Mouse (Mus musculus) left cerebral cortex, adult 2 months (tissue): ENCODE measurements around the gene Clip2. TPM values are rescaled to one million over a fixed set of nuclear protein-coding genes. Genes with fewer than 3 reads are reported as not detected.

Experiments used
- DNase-seq, 2 experiments: peaks; one replicate each; pipeline ENCODE4 v3.0.0; 2021 to 2022; ENCODE audit warnings: low spot score in 2 of 2, mixed read lengths in 1 of 2; ENCODE audit errors: extremely low spot score in 1 of 2
- H3K27ac ChIP-seq: fragments of 200-600 bp; 2 replicates; pipeline ENCODE4 v1.8.1; 2022
- H3K4me3 ChIP-seq: fragments of 200-600 bp; 2 replicates; pipeline ENCODE4 v1.8.1; 2022
- CTCF ChIP-seq: fragments of 200-600 bp; IDR thresholded peaks from 2 replicates; pipeline ENCODE4 v1.8.1; 2022; ENCODE audit warnings: antibody characterized with exemption, mild to moderate bottlenecking, moderate library complexity
- intact Hi-C: fragments of 180-260 bp; cut with DNase I; formaldehyde crosslinking; loops from one replicate; pipeline ENCODE4 v1.15.1; 2025
- total RNA-seq, 2 experiments: library from RNA; stranded (reverse); gene quantifications; 2 replicates each; pipeline ENCODE4 v1.2.3; 2021

Gene Clip2
- total RNA-seq, 2 experiments from 2014 or later = 116 to 123 TPM

DNA sequence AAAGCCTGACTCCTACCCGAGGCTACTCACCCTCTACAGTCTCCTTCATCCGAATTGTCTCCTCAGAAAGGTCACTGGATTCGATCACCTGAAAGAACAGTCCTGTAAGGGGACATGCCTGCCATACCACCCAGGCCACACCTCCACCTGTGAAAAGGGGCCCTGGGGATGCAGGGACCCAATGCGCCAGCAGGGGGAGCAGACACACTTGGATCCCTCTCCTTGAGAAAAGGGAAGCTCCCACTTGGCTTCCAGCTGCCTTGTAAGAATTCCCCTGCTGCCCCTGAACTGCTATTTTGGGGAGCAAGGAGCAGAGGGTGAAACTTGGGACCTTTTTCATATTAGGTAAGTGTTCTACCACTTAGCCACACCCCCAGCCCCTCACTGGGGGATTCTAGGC is 52.2 kb downstream of the Clip2 start:
- H3K4me3 ChIP-seq = no peak overlapping the region
- TF ChIP-seq CTCF = peak; percentile 78
- H3K27ac ChIP-seq = no peak overlapping the region
- peak; percentile 59 to 68 for DNase-seq
- intact Hi-C loops = loop anchor here (2.0 kb wide), 1 partner anchor 47 kb away; no protein-coding TSS in a partner anchor

DNA sequence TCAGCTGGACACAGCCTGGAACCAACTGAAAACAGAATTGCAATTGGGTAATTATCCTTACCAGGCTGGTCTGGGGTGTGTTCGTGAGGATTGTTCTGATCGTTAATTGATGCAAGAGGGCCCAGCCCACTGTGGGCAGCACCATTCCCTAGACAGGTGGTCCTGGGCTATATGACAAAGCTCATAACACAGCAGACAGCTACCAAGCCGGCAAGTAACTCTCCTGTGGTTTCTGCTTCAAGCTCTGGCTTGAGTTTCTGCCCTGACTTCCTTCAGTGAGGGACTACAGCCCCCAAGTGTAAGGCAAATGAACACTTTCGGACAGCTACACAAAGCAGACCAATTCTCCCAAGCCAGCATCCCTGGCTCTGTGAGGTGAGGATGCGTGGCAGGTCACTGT is 55.2 kb downstream of the Clip2 start:
- intact Hi-C loops = loop anchor here (10.0 kb wide), 1 partner anchor 408 kb away; the partner anchor contains the start of gene Tmem270
- no peak overlapping the region for H3K4me3 ChIP-seq
- no peak for TF ChIP-seq CTCF
- DNase-seq = no peak
- no peak overlapping the region for H3K27ac ChIP-seq

DNA sequence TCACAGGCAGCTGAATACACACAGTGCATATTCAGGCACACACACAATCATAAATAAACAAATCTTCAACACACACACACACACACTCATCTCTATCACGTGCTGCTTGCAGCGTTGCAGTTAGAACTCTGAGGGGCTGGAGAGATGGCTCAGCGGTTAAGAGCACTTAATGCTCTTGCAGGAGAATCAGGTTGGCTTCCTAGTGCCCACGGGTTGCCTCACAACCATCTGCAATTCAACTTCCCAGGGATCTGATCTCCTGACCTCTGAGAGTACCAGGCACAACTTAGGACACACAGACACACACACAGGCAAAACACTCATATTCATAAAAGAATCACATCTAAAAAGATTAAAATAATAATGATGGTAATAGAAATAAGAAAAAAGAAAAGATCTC is 56.4 kb downstream of the Clip2 start:
- intact Hi-C loops = loop anchor here (2.0 to 10.0 kb wide), 3 partner anchors 87 to 409 kb away; partner anchors contain the start of gene Tmem270

DNA sequence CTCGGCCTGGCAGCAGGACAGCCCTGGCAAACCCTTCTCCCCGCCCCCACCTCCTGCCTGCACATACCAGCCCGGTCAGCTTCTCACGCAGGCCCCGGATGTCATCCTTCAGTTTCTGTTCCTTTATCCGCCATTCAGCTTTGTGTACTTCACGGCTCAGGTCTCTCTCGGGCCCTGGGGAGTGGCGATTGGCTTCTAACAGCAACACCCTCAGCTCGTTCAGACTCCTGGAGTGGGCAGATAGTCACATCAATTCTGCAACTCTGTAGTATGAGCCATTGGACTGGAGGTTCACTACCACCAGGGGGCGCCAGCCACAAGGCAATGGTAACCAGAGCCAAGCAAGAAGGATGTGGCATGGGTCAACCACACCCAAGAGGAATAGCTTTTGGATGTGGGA is 58.1 kb downstream of the Clip2 start:
- TF ChIP-seq CTCF = peak; percentile 95
- Histone ChIP-seq H3K27ac (no peak overlapping the region), H3K4me3 (no peak overlapping the region)
- peak; percentile 87 to 89 for DNase-seq
- intact Hi-C loops = loop anchor here (2.0 to 10.0 kb wide), 4 partner anchors 89 to 411 kb away; partner anchors contain the start of gene Tmem270

More for the DNA sequence above, 56.4 kb downstream of the Clip2 start:
- no peak for TF ChIP-seq CTCF
- H3K27ac ChIP-seq = no peak overlapping the region
- no peak overlapping the region for H3K4me3 ChIP-seq
- DNase-seq = no peak

GRCm38 (mm10) chr5:134492956-134493355 is 59.3 kb downstream of the Clip2 start:
- no peak for DNase-seq
- intact Hi-C loops = loop anchor here (5.0 to 10.0 kb wide), 2 partner anchors 209 to 412 kb away; partner anchors contain the start of gene Tmem270
- Histone ChIP-seq H3K4me3 (no peak overlapping the region), H3K27ac (no peak overlapping the region)
- TF ChIP-seq CTCF = no peak

GRCm38 (mm10) chr5:134491712-134492417 is 60.4 kb downstream of the Clip2 start:
- TF ChIP-seq CTCF = peak; percentile 97
- DNase-seq = peak; percentile 84 to 88
- intact Hi-C loops = loop anchor here (5.0 to 10.0 kb wide), 2 partner anchors 210 to 413 kb away; partner anchors contain the start of gene Tmem270
- H3K27ac ChIP-seq = peak overlapping the region; percentile 13; the same call in 1 of the 2 replicates
- H3K4me3 ChIP-seq = no peak overlapping the region

GRCm38 (mm10) chr5:134491206-134491605 is 61.0 kb downstream of the Clip2 start:
- DNase-seq = no peak
- no peak for TF ChIP-seq CTCF
- Histone ChIP-seq H3K27ac (no peak overlapping the region), H3K4me3 (no peak overlapping the region)
- intact Hi-C loops = loop anchor here (5.0 to 10.0 kb wide), 2 partner anchors 211 to 414 kb away; partner anchors contain the start of gene Tmem270

GRCm38 (mm10) chr5:134490465-134490864 is 61.8 kb downstream of the Clip2 start:
- intact Hi-C loops = loop anchor here (5.0 to 10.0 kb wide), 2 partner anchors 212 to 414 kb away; partner anchors contain the start of gene Tmem270
- peak; percentile 64 for TF ChIP-seq CTCF
- Histone ChIP-seq H3K27ac (no peak overlapping the region), H3K4me3 (no peak overlapping the region)
- DNase-seq = no peak

DNA sequence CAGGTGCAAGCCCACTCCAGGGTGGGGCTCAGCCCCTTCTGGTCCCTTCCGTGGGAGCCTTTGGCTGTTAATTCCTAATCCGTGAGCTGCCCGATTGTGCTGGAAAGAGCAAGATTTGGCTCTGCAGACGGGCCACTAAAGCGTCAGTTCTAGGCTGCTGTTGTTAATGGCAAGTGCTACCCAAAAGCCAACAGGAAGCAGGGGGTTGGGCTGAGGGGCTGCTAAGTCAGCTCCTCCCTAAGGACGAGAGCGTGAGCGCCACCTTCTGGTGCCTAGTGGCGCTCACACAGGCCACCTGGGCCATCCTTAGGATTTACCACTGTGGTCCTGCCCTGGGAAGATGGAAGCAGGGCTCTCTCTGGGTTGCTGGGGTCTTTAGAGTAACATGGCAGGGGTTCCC is 62.7 kb downstream of the Clip2 start:
- H3K27ac ChIP-seq = no peak overlapping the region
- intact Hi-C loops = loop anchor here (2.0 kb wide), 1 partner anchor 309 kb away; no protein-coding TSS in a partner anchor
- no peak overlapping the region for H3K4me3 ChIP-seq
- peak; percentile 66 for TF ChIP-seq CTCF
- no peak for DNase-seq

DNA sequence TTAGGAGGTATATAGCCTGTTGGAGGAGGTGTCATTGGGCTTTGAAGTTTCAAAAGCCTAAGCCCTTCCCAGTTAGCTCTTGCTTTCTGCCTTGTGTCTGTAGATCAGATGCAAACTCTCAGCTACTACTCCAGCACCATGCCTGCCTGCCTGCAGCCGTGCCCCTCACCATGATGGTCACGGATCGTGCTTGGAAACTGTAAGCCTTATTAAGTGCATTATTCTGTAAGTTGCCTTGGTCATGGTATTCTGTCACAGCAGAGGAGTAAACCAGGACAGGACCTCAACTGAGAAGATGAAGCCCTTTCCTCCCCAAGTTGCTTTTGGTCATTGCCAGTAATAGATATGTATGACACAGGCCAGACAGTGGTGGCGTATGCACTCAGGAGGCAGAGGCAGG is 63.6 kb downstream of the Clip2 start:
- Histone ChIP-seq H3K27ac (no peak overlapping the region), H3K4me3 (no peak overlapping the region)
- intact Hi-C loops = loop anchor here (2.0 kb wide), 1 partner anchor 308 kb away; no protein-coding TSS in a partner anchor
- no peak for DNase-seq
- TF ChIP-seq CTCF = no peak

GRCm38 (mm10) chr5:134488042-134488441 is 64.2 kb downstream of the Clip2 start:
- intact Hi-C loops = loop anchor here (2.0 kb wide), 1 partner anchor 307 kb away; no protein-coding TSS in a partner anchor
- no peak for DNase-seq
- no peak overlapping the region for H3K27ac ChIP-seq
- no peak for TF ChIP-seq CTCF
- H3K4me3 ChIP-seq = no peak overlapping the region

- H3K4me3 ChIP-seq = no peak overlapping the region
- H3K27ac ChIP-seq = no peak overlapping the region
- peak; percentile 89 for TF ChIP-seq CTCF
- intact Hi-C loops = loop anchor here (1.0 kb wide), 2 partner anchors 101 to 112 kb away; no protein-coding TSS in a partner anchor
- DNase-seq = peak; percentile 51 to 65
Observed at GRCm38 (mm10) chr5:134485900-134486665, 66.2 kb downstream of the Clip2 start.
